Mouse (Mus musculus): ENCODE measurements at regions not wholly inside any gene's neighbourhood (a gene's known extent, or its start where the extent isn't known, plus 50 kb on each side); places are given as distances from the start of the nearest gene placed in this dataset.

GRCm38 (mm10) chr2:167848468-167849440 is 83.1 kb upstream of the Ptpn1 start:
- no peak for DNase-seq (ENCODE audit: low spot score)

- DNase-seq (ENCODE audit: low spot score), result no peak
These were observed 84.4 kb upstream of the Ptpn1 start for GRCm38 (mm10) chr2:167847281-167848077.

- no peak for DNase-seq (ENCODE audit: low spot score)
These were observed 86.5 kb upstream of the Ptpn1 start for GRCm38 (mm10) chr2:167845370-167845769.

- DNase-seq (ENCODE audit: low spot score), result no peak
These were observed 87.3 kb upstream of the Ptpn1 start for GRCm38 (mm10) chr2:167844556-167844955.

- DNase-seq (ENCODE audit: low spot score), result no peak
These were observed 87.9 kb upstream of the Ptpn1 start for GRCm38 (mm10) chr2:167843921-167844320.

- DNase-seq (ENCODE audit: low spot score), result no peak
These were observed 88.9 kb upstream of the Ptpn1 start for GRCm38 (mm10) chr2:167842993-167843392.

GRCm38 (mm10) chr2:167842473-167842872 is 89.4 kb upstream of the Ptpn1 start:
- DNase-seq (ENCODE audit: low spot score), result no peak

GRCm38 (mm10) chr2:167841339-167842240 is 90.3 kb upstream of the Ptpn1 start:
- DNase-seq (ENCODE audit: low spot score), result no peak

- DNase-seq (ENCODE audit: low spot score), result peak; percentile 60
These were observed 91.5 kb upstream of the Ptpn1 start for GRCm38 (mm10) chr2:167840344-167840743.

- peak; percentile 40 for DNase-seq (ENCODE audit: low spot score)
These were observed 92.4 kb upstream of the Ptpn1 start for GRCm38 (mm10) chr2:167839324-167839981.

- no peak for DNase-seq (ENCODE audit: low spot score)
These were observed 94.3 kb upstream of the Ptpn1 start for GRCm38 (mm10) chr2:167837596-167837995.

- no peak for DNase-seq (ENCODE audit: low spot score)
These were observed 95.2 kb upstream of the Ptpn1 start for GRCm38 (mm10) chr2:167836611-167837010.

GRCm38 (mm10) chr2:167834605-167835004 is 97.3 kb upstream of the Ptpn1 start:
- DNase-seq (ENCODE audit: low spot score), result no peak

GRCm38 (mm10) chr2:167833290-167833953 is 98.4 kb upstream of the Ptpn1 start:
- no peak for DNase-seq (ENCODE audit: low spot score)

GRCm38 (mm10) chr2:167831076-167832039 is 100.5 kb upstream of the Ptpn1 start:
- DNase-seq (ENCODE audit: low spot score), result peak; percentile 36

- DNase-seq (ENCODE audit: low spot score), result no peak
These were observed 103.6 kb upstream of the Ptpn1 start for GRCm38 (mm10) chr2:167828258-167828657.

GRCm38 (mm10) chr2:167826922-167827703 is 104.7 kb upstream of the Ptpn1 start:
- DNase-seq (ENCODE audit: low spot score), result no peak

GRCm38 (mm10) chr2:167823513-167823912 is 108.3 kb upstream of the Ptpn1 start:
- no peak for DNase-seq (ENCODE audit: low spot score)

GRCm38 (mm10) chr2:167823044-167823443 is 108.8 kb upstream of the Ptpn1 start:
- DNase-seq (ENCODE audit: low spot score), result no peak

Measured in T-cell, adult 2 months (primary cell).